Mouse (Mus musculus) neural tube, embryonic 12.5 days (tissue): ENCODE measurements around the gene Gm49380. TPM values are rescaled to one million over a fixed set of nuclear protein-coding genes. Genes with fewer than 3 reads are reported as not detected.

ENCODE experiments used
- ATAC-seq: fragments of 200-750 bp; cut with Nextera tagmentation; 2 replicates; pipeline ENCODE4 v1.8.0; 2017; ENCODE audit warnings: low read depth, mild to moderate bottlenecking, moderate TSS enrichment, moderate library complexity; ENCODE audit not compliant: low FRiP score
- H3K27ac ChIP-seq: fragments of 300-500 bp; sonication (generic); 2 replicates; pipeline ENCODE4 v1.5.1; 2016
- H3K27me3 ChIP-seq: fragments of 300-500 bp; sonication (generic); replicated peaks from 2 replicates; pipeline ENCODE4 v1.6.1; 2016; ENCODE audit warnings: mild to moderate bottlenecking
- H3K36me3 ChIP-seq: fragments of 300-500 bp; sonication (generic); 2 replicates; pipeline ENCODE4 v1.6.1; 2016; ENCODE audit warnings: mild to moderate bottlenecking
- H3K4me1 ChIP-seq: fragments of 300-500 bp; sonication (generic); 2 replicates; pipeline ENCODE4 v1.6.1; 2016
- H3K4me2 ChIP-seq: fragments of 300-500 bp; sonication (generic); replicated peaks from 2 replicates; pipeline ENCODE4 v1.6.1; 2016; ENCODE audit warnings: mild to moderate bottlenecking
- H3K4me3 ChIP-seq: fragments of 300-500 bp; sonication (generic); 2 replicates; pipeline ENCODE4 v1.5.1; 2016
- H3K9ac ChIP-seq: fragments of 300-500 bp; sonication (generic); 2 replicates; pipeline ENCODE4 v1.6.1; 2016; ENCODE audit warnings: mild to moderate bottlenecking
- H3K9me3 ChIP-seq: fragments of 300-500 bp; sonication (generic); 2 replicates; pipeline ENCODE4 v1.6.1; 2016; ENCODE audit warnings: mild to moderate bottlenecking
- WGBS: fragments of 180-500 bp; shearing (Covaris S2); methylation state at CpG from one replicate; pipeline ENCODE4 v1.1.7; 2016; 5-methylcytosine and 5-hydroxymethylcytosine counted together
- polyA plus RNA-seq: library from polyadenylated mRNA; unstranded; fragments of >200 nt; fragmentation: Nextera tagmentation; extraction: Ambion mirVana; gene quantifications from 2 replicates; pipeline ENCODE4 v1.2.1, GENCODE M21; 2016

Gm49380 gene
- polyA plus RNA-seq, 1 experiment from 2014 or later = 0.51 TPM

GRCm38 (mm10) chr9:44045158-44045883 is 68.0 kb downstream of the Gm49380 start:
- Histone ChIP-seq H3K9ac (no peak overlapping the region), H3K27me3 (peaks cover 45% of the 10 kb centered on the region), H3K4me2 (no peak overlapping the region), H3K4me3 (no peak overlapping the region), H3K4me1 (peaks cover 13% of the 10 kb centered on the region), H3K9me3 (no peaks in the 10 kb centered on the region), H3K27ac (no peak overlapping the region), H3K36me3 (no peaks in the 10 kb centered on the region)
- WGBS = 81% methylated on average over 3 of the region's 3 CpGs
- no peak for ATAC-seq

GRCm38 (mm10) chr9:44044426-44045157 is 68.7 kb downstream of the Gm49380 start:
- Histone ChIP-seq H3K4me1 (peaks cover 13% of the 10 kb centered on the region), H3K4me2 (no peak overlapping the region), H3K4me3 (no peak overlapping the region), H3K9ac (no peak overlapping the region), H3K27ac (no peak overlapping the region), H3K9me3 (no peaks in the 10 kb centered on the region), H3K36me3 (no peaks in the 10 kb centered on the region), H3K27me3 (peaks cover 45% of the 10 kb centered on the region)
- 42% methylated on average over 14 of the region's 14 CpGs for WGBS
- no peak for ATAC-seq

- Histone ChIP-seq H3K9ac (peak overlapping the region; percentile 44; the same call in 1 of the 2 replicates), H3K9me3 (no peaks in the 10 kb centered on the region), H3K27ac (no peak overlapping the region), H3K27me3 (peaks cover 45% of the 10 kb centered on the region), H3K4me3 (peak overlapping the region; percentile 36), H3K36me3 (no peaks in the 10 kb centered on the region), H3K4me1 (peaks cover 13% of the 10 kb centered on the region), H3K4me2 (peak overlapping the region; percentile 65)
- 3% methylated on average over 22 of the region's 23 CpGs for WGBS
- no peak for ATAC-seq
These were observed 69.4 kb downstream of the Gm49380 start for GRCm38 (mm10) chr9:44043708-44044425.

GRCm38 (mm10) chr9:44042836-44043707 is 70.2 kb downstream of the Gm49380 start, which contains the start of gene Thy1:
Gene Thy1 (plus strand): TSS chr9:44043384.
- no peaks in the 10 kb centered on the region for H3K9me3 ChIP-seq
- peaks cover 45% of the 10 kb centered on the region for H3K27me3 ChIP-seq
- WGBS = under 1% methylated on average over 30 of the region's 30 CpGs
- H3K27ac ChIP-seq = no peak within 1 kb of the TSS
- ATAC-seq = no peak
- peak within 1 kb of the TSS; percentile 36 for H3K4me3 ChIP-seq
- H3K4me1 ChIP-seq = peaks cover 13% of the 10 kb centered on the region
- H3K9ac ChIP-seq = peak within 1 kb of the TSS; percentile 44; the same call in 1 of the 2 replicates
- H3K36me3 ChIP-seq = no peaks in the 10 kb centered on the region
- peak within 1 kb of the TSS; percentile 65 for H3K4me2 ChIP-seq

GRCm38 (mm10) chr9:44042396-44042680 is 71.0 kb downstream of the Gm49380 start:
- H3K36me3 ChIP-seq = no peaks in the 10 kb centered on the region
- peaks cover 45% of the 10 kb centered on the region for H3K27me3 ChIP-seq
- no peak overlapping the region for H3K4me2 ChIP-seq
- peaks cover 13% of the 10 kb centered on the region for H3K4me1 ChIP-seq
- no peak overlapping the region for H3K27ac ChIP-seq
- no peak for ATAC-seq
- WGBS = 90% methylated on average over 1 of the region's 1 CpGs
- no peak overlapping the region for H3K9ac ChIP-seq
- H3K9me3 ChIP-seq = no peaks in the 10 kb centered on the region
- no peak overlapping the region for H3K4me3 ChIP-seq

- H3K27ac ChIP-seq = no peak overlapping the region
- H3K4me3 ChIP-seq = no peak overlapping the region
- H3K4me2 ChIP-seq = no peak overlapping the region
- 67% methylated on average over 7 of the region's 7 CpGs for WGBS
- H3K36me3 ChIP-seq = no peaks in the 10 kb centered on the region
- no peak overlapping the region for H3K9ac ChIP-seq
- no peaks in the 10 kb centered on the region for H3K9me3 ChIP-seq
- H3K27me3 ChIP-seq = peaks cover 45% of the 10 kb centered on the region
- H3K4me1 ChIP-seq = peaks cover 13% of the 10 kb centered on the region
- ATAC-seq = no peak
These were observed 71.5 kb downstream of the Gm49380 start for GRCm38 (mm10) chr9:44041511-44042395.

- WGBS = 91% methylated on average over 5 of the region's 5 CpGs
- no peak overlapping the region for H3K4me2 ChIP-seq
- H3K4me3 ChIP-seq = no peak overlapping the region
- H3K27ac ChIP-seq = no peak overlapping the region
- no peak for ATAC-seq
- no peaks in the 10 kb centered on the region for H3K9me3 ChIP-seq
- H3K4me1 ChIP-seq = no peaks in the 10 kb centered on the region
- H3K36me3 ChIP-seq = no peaks in the 10 kb centered on the region
- H3K9ac ChIP-seq = no peak overlapping the region
- peaks cover 10% of the 10 kb centered on the region for H3K27me3 ChIP-seq
These were observed 76.2 kb downstream of the Gm49380 start for GRCm38 (mm10) chr9:44037106-44037505.

- H3K4me1 ChIP-seq = no peaks in the 10 kb centered on the region
- no peak overlapping the region for H3K4me2 ChIP-seq
- ATAC-seq = no peak
- no peaks in the 10 kb centered on the region for H3K27me3 ChIP-seq
- H3K9me3 ChIP-seq = no peaks in the 10 kb centered on the region
- WGBS = 72% methylated on average over 13 of the region's 13 CpGs
- no peaks in the 10 kb centered on the region for H3K36me3 ChIP-seq
- H3K27ac ChIP-seq = no peak overlapping the region
- H3K4me3 ChIP-seq = no peak overlapping the region
- no peak overlapping the region for H3K9ac ChIP-seq
These were observed 79.2 kb downstream of the Gm49380 start for GRCm38 (mm10) chr9:44033957-44034727.

- WGBS = 93% methylated on average over 5 of the region's 5 CpGs
- H3K9ac ChIP-seq = no peak overlapping the region
- no peaks in the 10 kb centered on the region for H3K4me1 ChIP-seq
- H3K27me3 ChIP-seq = no peaks in the 10 kb centered on the region
- no peaks in the 10 kb centered on the region for H3K36me3 ChIP-seq
- H3K4me3 ChIP-seq = no peak overlapping the region
- no peaks in the 10 kb centered on the region for H3K9me3 ChIP-seq
- no peak overlapping the region for H3K27ac ChIP-seq
- H3K4me2 ChIP-seq = no peak overlapping the region
- no peak for ATAC-seq
These were observed 80.0 kb downstream of the Gm49380 start for GRCm38 (mm10) chr9:44033317-44033716.

GRCm38 (mm10) chr9:44031946-44032345 is 81.4 kb downstream of the Gm49380 start:
- Histone ChIP-seq H3K36me3 (no peaks in the 10 kb centered on the region), H3K4me3 (no peak overlapping the region), H3K9ac (no peak overlapping the region), H3K4me1 (no peaks in the 10 kb centered on the region), H3K27me3 (no peaks in the 10 kb centered on the region), H3K4me2 (no peak overlapping the region), H3K27ac (no peak overlapping the region), H3K9me3 (no peaks in the 10 kb centered on the region)
- ATAC-seq = no peak
- WGBS = 85% methylated on average over 4 of the region's 4 CpGs
